Mouse (Mus musculus) ES-Bruce4 (cell line): ENCODE measurements around the gene Prss57.

Experiments used
- EP300 ChIP-seq: IDR thresholded peaks from 2 replicates; pipeline ENCODE4 v1.6.1; 2011; ENCODE audit warnings: low read depth, low read length; ENCODE audit not compliant: insufficient read depth
- POLR2A ChIP-seq: IDR thresholded peaks from one replicate; pipeline ENCODE4 v1.8.1; 2011; ENCODE audit warnings: low read length; ENCODE audit not compliant: insufficient read depth

GRCm38 (mm10) chr10:79780664-79781015 lies 10.1 kb downstream of the Prss57 start:
- TF ChIP-seq EP300 (no peak), POLR2A (no peak)
